Comparison of ENCODE assay signal across 8 mouse cellular contexts in genomic region chr5:134494142-134494541, GRCm38 (mm10). TPM values are rescaled to one million over a fixed set of nuclear protein-coding genes. Genes with fewer than 3 reads are reported as not detected.
DNase-seq lines count a peak whose midpoint lies in the region; ATAC-seq lines count a peak whose summit lies in the region.

No protein-coding gene starts in this region.

- peaks cover 94% of the 10 kb centered on the region for H3K36me3 ChIP-seq in hindbrain, embryonic 14.5 days (replicated peaks; ENCODE audit: control insufficient read depth, insufficient read depth)

- H3K4me1 ChIP-seq in hindbrain, embryonic 14.5 days (replicated peaks; ENCODE audit: control insufficient read depth, insufficient read depth, low read length): no peaks in the 10 kb centered on the region

- WGBS in hindbrain, embryonic 14.5 days: 60% methylated on average over 11 of the region's 11 CpGs

- H3K27me3 ChIP-seq in hindbrain, embryonic 14.5 days (ENCODE audit: control insufficient read depth, insufficient read depth, low read length): no peaks in the 10 kb centered on the region

- DNase-seq in MN1 (ENCODE audit: low spot score): peak; percentile 91
- DNase-seq in cerebellum, adult 8-10 months: peak; percentile 89
- DNase-seq in frontal cortex, postnatal 14 days (ENCODE audit: low spot score in 2 of 2): peak; percentile 82 to 85
- peak; percentile 86 for DNase-seq in hindbrain, embryonic 14.5 days (ENCODE audit: low spot score)
- DNase-seq in layer of hippocampus, postnatal 14 days (ENCODE audit: low spot score in 2 of 2): peak; percentile 83 to 92
- peak; percentile 86 for DNase-seq in lung, postnatal 25 days (ENCODE audit: low spot score)
- peak; percentile 76 for DNase-seq in retina, postnatal 7 days (ENCODE audit: low read depth, low spot score)
- DNase-seq in thymus, postnatal 4 days: peak; percentile 96

- no peak overlapping the region for H3K9ac ChIP-seq in hindbrain, embryonic 14.5 days

- no peak for ATAC-seq in hindbrain, embryonic 14.5 days (ENCODE audit: low FRiP score)

- H3K27ac ChIP-seq in hindbrain, embryonic 14.5 days: no peak overlapping the region

- no peak overlapping the region for H3K4me3 ChIP-seq in hindbrain, embryonic 14.5 days (replicated peaks; ENCODE audit: low read length)

- no peaks in the 10 kb centered on the region for H3K9me3 ChIP-seq in hindbrain, embryonic 14.5 days (ENCODE audit: control insufficient read depth, low read length)

- H3K4me2 ChIP-seq in hindbrain, embryonic 14.5 days (replicated peaks): no peak overlapping the region

RNA-seq across cellular contexts. Expression of gene Gtf2ird1, which starts 37.6 kb away (rescaled TPM):
- polyA plus RNA-seq in hindbrain, embryonic 14.5 days (2014; fragmentation: Nextera tagmentation; extraction: Ambion mirVana): 57.1 and 57.3 TPM in 2 replicates
- total RNA-seq in layer of hippocampus, postnatal 14 days (2021): 10 to 100 TPM; 28.0 to 35.0 TPM

RNA-seq across cellular contexts. Expression of gene Clip2, which starts 58.1 kb away (rescaled TPM):
- 16.3 and 16.8 TPM in 2 replicates for polyA plus RNA-seq in hindbrain, embryonic 14.5 days (2014; fragmentation: Nextera tagmentation; extraction: Ambion mirVana)
- total RNA-seq in layer of hippocampus, postnatal 14 days (2021): 100 to 1,000 TPM; 102 to 103 TPM
